Mouse (Mus musculus): ENCODE results near the gene Mipep. TPM values are rescaled to one million over a fixed set of nuclear protein-coding genes. Genes with fewer than 3 reads are reported as not detected.

Mipep gene
- total and polyA plus RNA-seq, 2 experiments from 2014 or later, result 17.1 to 32.1 TPM

- no peak overlapping the region for H3K9ac ChIP-seq (replicated peaks; ENCODE audit: low read length, poor library complexity, severe bottlenecking)
- no peak overlapping the region for H3K4me2 ChIP-seq (ENCODE audit: low read depth, low read length, poor library complexity, severe bottlenecking)
- TF ChIP-seq CTCF (IDR thresholded peaks at IDR 0.05), result no peak
- no peak for ATAC-seq (ENCODE audit: low FRiP score)
- H3K4me1 ChIP-seq (ENCODE audit: insufficient read depth, low read length), result no peaks in the 10 kb centered on the region
- no peak overlapping the region for H3K4me3 ChIP-seq (ENCODE audit: low read depth, low read length)
- peaks cover 23% of the 10 kb centered on the region; the same call in 1 of the 2 replicates for H3K36me3 ChIP-seq (ENCODE audit: insufficient read depth, low read length)
- 92% methylated on average over 5 of the region's 5 CpGs for WGBS
- no peak for DNase-seq (ENCODE audit: low spot score)
- no peaks in the 10 kb centered on the region for H3K9me3 ChIP-seq (ENCODE audit: low read length)
- H3K27ac ChIP-seq (ENCODE audit: low read depth, low read length), result no peak overlapping the region
- H3K27me3 ChIP-seq (ENCODE audit: insufficient read depth, low read length), result no peaks in the 10 kb centered on the region
These were observed 13.2 kb downstream of the Mipep start for GRCm38 (mm10) chr14:60797596-60797995.

GRCm38 (mm10) chr14:60798721-60799120 lies 14.3 kb downstream of the Mipep start:
- TF ChIP-seq CTCF (IDR thresholded peaks at IDR 0.05), result no peak
- no peak overlapping the region for H3K4me3 ChIP-seq (ENCODE audit: low read depth, low read length)
- no peak overlapping the region for H3K27ac ChIP-seq (ENCODE audit: low read depth, low read length)
- H3K27me3 ChIP-seq (ENCODE audit: insufficient read depth, low read length), result no peaks in the 10 kb centered on the region
- no peak for ATAC-seq (ENCODE audit: low FRiP score)
- no peak overlapping the region for H3K4me2 ChIP-seq (ENCODE audit: low read depth, low read length, poor library complexity, severe bottlenecking)
- WGBS, result 94% methylated on average over 4 of the region's 4 CpGs
- DNase-seq (ENCODE audit: low spot score), result no peak
- peaks cover 23% of the 10 kb centered on the region; the same call in 1 of the 2 replicates for H3K36me3 ChIP-seq (ENCODE audit: insufficient read depth, low read length)
- no peak overlapping the region for H3K9ac ChIP-seq (replicated peaks; ENCODE audit: low read length, poor library complexity, severe bottlenecking)
- no peaks in the 10 kb centered on the region for H3K9me3 ChIP-seq (ENCODE audit: low read length)
- no peaks in the 10 kb centered on the region for H3K4me1 ChIP-seq (ENCODE audit: insufficient read depth, low read length)

- Histone ChIP-seq H3K36me3 (ENCODE audit: insufficient read depth, low read length) (peaks cover 24% of the 10 kb centered on the region), H3K27ac (ENCODE audit: low read depth, low read length) (no peak overlapping the region), H3K9me3 (ENCODE audit: low read length) (no peaks in the 10 kb centered on the region), H3K4me3 (ENCODE audit: low read depth, low read length) (no peak overlapping the region), H3K27me3 (ENCODE audit: insufficient read depth, low read length) (no peaks in the 10 kb centered on the region), H3K9ac (replicated peaks; ENCODE audit: low read length, poor library complexity, severe bottlenecking) (no peak overlapping the region), H3K4me2 (ENCODE audit: low read depth, low read length, poor library complexity, severe bottlenecking) (no peak overlapping the region), H3K4me1 (ENCODE audit: insufficient read depth, low read length) (no peaks in the 10 kb centered on the region)
- DNase-seq (ENCODE audit: low spot score), result peak; percentile 88
- 51% methylated on average over 9 of the region's 9 CpGs for WGBS
- no peak; the same call in 1 of the 2 replicates for ATAC-seq (ENCODE audit: low FRiP score)
- TF ChIP-seq CTCF (IDR thresholded peaks at IDR 0.05), result peak; percentile 83
These were observed 15.7 kb downstream of the Mipep start for GRCm38 (mm10) chr14:60799762-60800728.

DNA sequence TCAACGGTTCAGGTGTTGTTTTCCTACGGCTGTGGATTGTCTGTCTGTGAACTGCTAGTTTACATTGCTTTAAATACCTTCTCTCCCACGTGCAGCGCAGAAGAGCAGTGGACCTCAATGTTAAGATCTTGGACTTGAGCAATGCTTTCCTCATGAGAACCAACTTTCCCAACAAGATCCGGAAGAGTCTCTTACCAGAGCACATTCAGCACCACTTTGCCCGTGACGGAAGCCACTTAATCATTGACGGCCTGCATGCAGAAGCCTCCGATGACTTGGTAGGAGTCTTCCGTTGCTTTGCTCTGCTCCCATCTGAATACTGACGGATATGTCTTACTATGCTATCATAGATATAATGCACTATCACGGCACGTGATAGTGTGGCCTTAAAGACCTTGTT lies 17.7 kb downstream of the Mipep start:
- ATAC-seq (ENCODE audit: low FRiP score), result no peak

DNA sequence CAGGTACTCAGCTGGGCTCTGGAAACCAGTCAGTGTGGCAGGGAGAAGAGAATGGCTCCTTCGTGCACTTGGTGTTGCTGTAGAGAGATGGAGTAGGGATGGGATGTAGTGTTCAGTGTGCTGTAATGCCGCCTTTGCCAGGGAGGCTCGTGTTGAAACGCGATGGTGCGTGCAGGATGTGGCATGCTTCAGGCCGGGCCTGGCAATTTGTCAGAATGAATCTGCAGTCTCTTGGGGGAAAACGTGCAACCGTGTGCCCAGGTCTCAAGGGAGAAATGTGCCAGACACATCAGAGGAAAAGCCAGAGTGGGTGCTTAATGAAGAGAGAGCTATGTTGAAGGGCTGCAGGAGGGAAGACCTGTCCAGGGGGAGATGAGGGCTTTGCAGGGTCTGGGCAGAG lies 20.6 kb downstream of the Mipep start:
- no peaks in the 10 kb centered on the region for H3K27me3 ChIP-seq (ENCODE audit: insufficient read depth, low read length)
- no peak overlapping the region for H3K4me3 ChIP-seq (ENCODE audit: low read depth, low read length)
- H3K4me1 ChIP-seq (ENCODE audit: insufficient read depth, low read length), result no peaks in the 10 kb centered on the region
- H3K4me2 ChIP-seq (ENCODE audit: low read depth, low read length, poor library complexity, severe bottlenecking), result no peak overlapping the region
- ATAC-seq (ENCODE audit: low FRiP score) (no peak), DNase-seq (ENCODE audit: low spot score) (no peak)
- TF ChIP-seq CTCF (IDR thresholded peaks at IDR 0.05), result no peak
- H3K9ac ChIP-seq (replicated peaks; ENCODE audit: low read length, poor library complexity, severe bottlenecking), result no peak overlapping the region
- H3K9me3 ChIP-seq (ENCODE audit: low read length), result no peaks in the 10 kb centered on the region
- WGBS, result 91% methylated on average over 9 of the region's 9 CpGs
- no peak overlapping the region for H3K27ac ChIP-seq (ENCODE audit: low read depth, low read length)
- H3K36me3 ChIP-seq (ENCODE audit: insufficient read depth, low read length), result peaks cover 8% of the 10 kb centered on the region

More for the DNA sequence above, 17.7 kb downstream of the Mipep start:
- no peak for DNase-seq (ENCODE audit: low spot score)
- H3K4me2 ChIP-seq (ENCODE audit: low read depth, low read length, poor library complexity, severe bottlenecking), result no peak overlapping the region
- H3K27ac ChIP-seq (ENCODE audit: low read depth, low read length), result no peak overlapping the region
- TF ChIP-seq CTCF (IDR thresholded peaks at IDR 0.05), result no peak
- no peak overlapping the region for H3K9ac ChIP-seq (replicated peaks; ENCODE audit: low read length, poor library complexity, severe bottlenecking)
- 96% methylated on average over 13 of the region's 13 CpGs for WGBS
- no peaks in the 10 kb centered on the region for H3K9me3 ChIP-seq (ENCODE audit: low read length)
- H3K4me3 ChIP-seq (ENCODE audit: low read depth, low read length), result no peak overlapping the region
- H3K4me1 ChIP-seq (ENCODE audit: insufficient read depth, low read length), result no peaks in the 10 kb centered on the region
- no peaks in the 10 kb centered on the region for H3K27me3 ChIP-seq (ENCODE audit: insufficient read depth, low read length)
- H3K36me3 ChIP-seq (ENCODE audit: insufficient read depth, low read length), result peaks cover 19% of the 10 kb centered on the region

DNA sequence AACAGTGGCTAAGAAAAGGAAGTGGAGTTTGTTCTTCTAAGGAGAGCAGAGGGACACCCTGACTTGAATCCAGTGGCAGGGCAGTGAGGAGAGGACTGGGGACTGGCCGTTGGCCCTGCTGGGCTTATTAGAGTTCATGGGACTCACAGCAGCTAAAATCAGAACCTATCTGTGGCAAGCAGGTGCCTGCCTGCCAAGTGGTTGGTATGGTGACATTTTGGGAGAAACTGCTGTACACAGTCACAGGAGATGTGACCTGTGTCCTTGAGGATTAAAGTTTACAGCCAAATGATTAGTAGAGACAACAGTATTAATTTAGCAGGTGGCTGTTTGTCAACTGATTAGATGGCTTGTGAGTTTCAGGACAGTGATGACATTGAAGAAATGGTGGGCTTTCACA lies 21.5 kb downstream of the Mipep start:
- 78% methylated on average over 1 of the region's 1 CpGs for WGBS
- ATAC-seq (ENCODE audit: low FRiP score), result no peak
- no peak for TF ChIP-seq CTCF (IDR thresholded peaks at IDR 0.05)

More for the DNA sequence above, 21.5 kb downstream of the Mipep start:
- Histone ChIP-seq H3K4me2 (ENCODE audit: low read depth, low read length, poor library complexity, severe bottlenecking) (no peak overlapping the region), H3K9ac (replicated peaks; ENCODE audit: low read length, poor library complexity, severe bottlenecking) (no peak overlapping the region), H3K4me1 (ENCODE audit: insufficient read depth, low read length) (no peaks in the 10 kb centered on the region), H3K36me3 (ENCODE audit: insufficient read depth, low read length) (peaks cover 8% of the 10 kb centered on the region), H3K9me3 (ENCODE audit: low read length) (no peaks in the 10 kb centered on the region), H3K27ac (ENCODE audit: low read depth, low read length) (no peak overlapping the region), H3K4me3 (ENCODE audit: low read depth, low read length) (no peak overlapping the region), H3K27me3 (ENCODE audit: insufficient read depth, low read length) (no peaks in the 10 kb centered on the region)
- no peak for DNase-seq (ENCODE audit: low spot score)

All from midbrain, postnatal 0 days (tissue).